Mouse (Mus musculus) ES-Bruce4 (cell line): ENCODE measurements at regions not wholly inside any gene's neighbourhood (a gene's known extent, or its start where the extent isn't known, plus 50 kb on each side); places are given as distances from the start of the nearest gene placed in this dataset.

ENCODE experiments used
- H3K27ac ChIP-seq: 2 replicates; pipeline ENCODE4 v1.5.1; 2012; ENCODE audit warnings: low read length, inconsistent platforms; ENCODE audit not compliant: insufficient read depth
- H3K27me3 ChIP-seq: 2 replicates; pipeline ENCODE4 v1.6.1; 2012; ENCODE audit warnings: mild to moderate bottlenecking, low read length, inconsistent platforms; ENCODE audit not compliant: control insufficient read depth, poor library complexity, insufficient read depth, severe bottlenecking
- H3K36me3 ChIP-seq: 2 replicates; pipeline ENCODE4 v1.6.1; 2012; ENCODE audit warnings: inconsistent platforms, mild to moderate bottlenecking, low read length, moderate library complexity; ENCODE audit not compliant: control insufficient read depth, poor library complexity, insufficient read depth, severe bottlenecking
- H3K4me1 ChIP-seq: one replicate; pipeline ENCODE4 v1.8.1; 2011; ENCODE audit warnings: low read length; ENCODE audit not compliant: control insufficient read depth, insufficient read depth
- H3K4me3 ChIP-seq: 2 replicates; pipeline ENCODE4 v1.5.1; 2011; ENCODE audit warnings: low read depth, mild to moderate bottlenecking, low read length
- H3K9ac ChIP-seq: 2 replicates; pipeline ENCODE4 v1.6.1; 2012; ENCODE audit warnings: low read depth, mild to moderate bottlenecking, inconsistent platforms; ENCODE audit not compliant: poor library complexity, severe bottlenecking
- H3K9me3 ChIP-seq: replicated peaks from 2 replicates; pipeline ENCODE4 v1.6.1; 2012; ENCODE audit warnings: mild to moderate bottlenecking, low read length, inconsistent platforms; ENCODE audit not compliant: control insufficient read depth, poor library complexity, insufficient read depth, severe bottlenecking
- CTCF ChIP-seq: IDR thresholded peaks from one replicate; pipeline ENCODE4 v1.8.1; 2011; ENCODE audit warnings: low read depth, low read length
- EP300 ChIP-seq: IDR thresholded peaks from 2 replicates; pipeline ENCODE4 v1.6.1; 2011; ENCODE audit warnings: low read depth, low read length; ENCODE audit not compliant: insufficient read depth
- POLR2A ChIP-seq: IDR thresholded peaks from one replicate; pipeline ENCODE4 v1.8.1; 2011; ENCODE audit warnings: low read length; ENCODE audit not compliant: insufficient read depth

DNA sequence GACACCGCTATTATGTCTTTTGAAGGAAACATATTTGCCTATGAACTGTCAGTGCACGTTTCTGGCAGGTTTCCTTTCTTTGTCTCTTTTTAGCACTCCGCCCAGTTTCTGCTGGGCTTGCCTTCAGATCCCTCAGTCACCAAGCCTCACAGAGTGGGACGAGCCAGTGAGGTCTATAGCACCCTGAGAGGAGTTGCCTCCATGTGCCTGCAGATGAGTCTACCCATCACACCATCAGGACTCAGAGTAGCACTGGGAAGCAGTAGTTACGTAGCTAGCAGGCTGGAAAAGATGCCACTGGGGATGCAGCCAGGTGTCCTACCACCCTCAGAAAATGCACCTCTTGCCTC, 141.5 kb upstream of the Smim15 start:
- Histone ChIP-seq H3K27ac (no peak overlapping the region), H3K9ac (no peak overlapping the region), H3K27me3 (no peaks in the 10 kb centered on the region), H3K36me3 (no peaks in the 10 kb centered on the region), H3K4me3 (no peak overlapping the region), H3K9me3 (no peaks in the 10 kb centered on the region), H3K4me1 (peaks cover 3% of the 10 kb centered on the region)
- no peak for TF ChIP-seq EP300

DNA sequence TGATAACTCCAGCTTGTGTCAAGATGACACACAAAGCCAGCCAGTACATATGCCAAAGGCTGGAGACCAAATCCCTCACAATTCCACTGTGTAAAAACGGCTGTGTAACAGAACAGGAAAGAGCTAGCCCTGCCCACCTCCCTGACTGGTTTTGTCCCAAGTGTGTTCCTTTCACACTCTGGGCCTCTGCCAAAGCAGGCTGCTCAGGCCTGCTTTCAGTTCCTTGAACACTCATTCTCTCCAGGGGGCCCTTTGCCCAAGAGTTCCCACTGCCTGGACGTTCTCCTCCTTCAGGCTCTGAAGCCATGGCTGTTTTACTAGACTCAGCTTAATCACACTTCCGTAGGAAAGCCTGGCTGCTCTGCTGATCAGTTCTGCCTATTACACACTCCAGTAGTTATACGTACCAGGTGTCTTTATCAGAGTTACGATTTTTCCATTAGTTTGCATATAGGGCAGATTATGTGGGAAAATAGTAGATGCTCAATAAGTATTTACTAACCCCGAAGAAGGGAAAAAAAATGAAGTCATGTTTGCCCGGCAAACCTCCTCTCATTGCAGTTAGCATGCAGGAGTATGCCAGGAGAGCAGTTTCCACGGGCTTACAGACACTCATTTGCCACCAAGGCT, 144.5 kb upstream of the Smim15 start:
- no peaks in the 10 kb centered on the region for H3K36me3 ChIP-seq
- H3K9ac ChIP-seq: no peak overlapping the region
- no peak overlapping the region for H3K4me3 ChIP-seq
- H3K4me1 ChIP-seq: peaks cover 3% of the 10 kb centered on the region
- no peaks in the 10 kb centered on the region for H3K27me3 ChIP-seq
- no peaks in the 10 kb centered on the region for H3K9me3 ChIP-seq
- TF ChIP-seq POLR2A: no peak
- TF ChIP-seq EP300: no peak
- TF ChIP-seq CTCF: no peak
- no peak overlapping the region for H3K27ac ChIP-seq

DNA sequence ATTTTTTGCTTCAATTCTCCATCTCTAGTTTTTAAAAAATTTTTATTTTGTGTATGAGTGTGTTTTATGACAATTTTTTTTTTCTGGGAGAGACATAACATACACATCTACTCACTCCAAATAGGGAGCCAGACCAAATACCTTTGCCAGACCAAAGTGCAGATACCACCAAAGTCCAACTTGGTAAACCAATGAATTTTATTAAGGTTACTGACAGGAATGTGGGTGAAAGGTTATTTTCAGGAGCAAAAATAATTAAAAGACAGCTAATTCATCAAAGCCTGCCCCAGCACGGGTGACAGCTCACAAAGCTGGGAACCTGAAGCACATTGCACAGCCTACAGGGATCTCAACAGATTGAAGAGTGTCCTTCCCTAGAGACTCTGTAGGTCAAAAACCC, 146.6 kb upstream of the Smim15 start:
- H3K36me3 ChIP-seq: no peaks in the 10 kb centered on the region
- H3K9me3 ChIP-seq: no peaks in the 10 kb centered on the region
- no peaks in the 10 kb centered on the region for H3K4me1 ChIP-seq
- no peak overlapping the region for H3K9ac ChIP-seq
- peaks cover 5% of the 10 kb centered on the region; the same call in 1 of the 2 replicates for H3K27me3 ChIP-seq
- TF ChIP-seq POLR2A: no peak
- no peak for TF ChIP-seq EP300
- no peak for TF ChIP-seq CTCF
- no peak overlapping the region for H3K27ac ChIP-seq
- H3K4me3 ChIP-seq: no peak overlapping the region

DNA sequence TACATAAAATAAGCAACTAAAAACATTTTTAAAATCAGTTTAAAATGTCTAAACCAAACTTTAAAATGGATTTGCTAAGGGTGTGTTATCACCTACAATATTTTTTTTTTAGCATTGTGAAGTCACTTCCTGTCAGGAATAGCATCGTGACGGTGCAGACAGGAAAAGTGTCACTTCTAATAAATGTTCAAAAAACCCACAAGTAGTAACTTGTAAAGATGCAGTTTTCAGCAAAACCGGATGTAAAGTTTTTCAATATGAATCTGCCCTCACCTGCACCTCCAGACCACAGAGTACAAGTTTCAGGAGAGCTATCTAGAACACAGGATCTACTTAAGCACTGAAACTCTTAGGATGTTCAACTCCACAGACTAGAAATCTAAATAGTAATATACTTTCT, 147.1 kb upstream of the Smim15 start:
- Histone ChIP-seq H3K4me3 (no peak overlapping the region), H3K27ac (no peak overlapping the region), H3K9ac (no peak overlapping the region), H3K9me3 (no peaks in the 10 kb centered on the region), H3K36me3 (no peaks in the 10 kb centered on the region), H3K4me1 (no peaks in the 10 kb centered on the region), H3K27me3 (peaks cover 10% of the 10 kb centered on the region)
- TF ChIP-seq CTCF: no peak
- TF ChIP-seq EP300: no peak
- TF ChIP-seq POLR2A: no peak

DNA sequence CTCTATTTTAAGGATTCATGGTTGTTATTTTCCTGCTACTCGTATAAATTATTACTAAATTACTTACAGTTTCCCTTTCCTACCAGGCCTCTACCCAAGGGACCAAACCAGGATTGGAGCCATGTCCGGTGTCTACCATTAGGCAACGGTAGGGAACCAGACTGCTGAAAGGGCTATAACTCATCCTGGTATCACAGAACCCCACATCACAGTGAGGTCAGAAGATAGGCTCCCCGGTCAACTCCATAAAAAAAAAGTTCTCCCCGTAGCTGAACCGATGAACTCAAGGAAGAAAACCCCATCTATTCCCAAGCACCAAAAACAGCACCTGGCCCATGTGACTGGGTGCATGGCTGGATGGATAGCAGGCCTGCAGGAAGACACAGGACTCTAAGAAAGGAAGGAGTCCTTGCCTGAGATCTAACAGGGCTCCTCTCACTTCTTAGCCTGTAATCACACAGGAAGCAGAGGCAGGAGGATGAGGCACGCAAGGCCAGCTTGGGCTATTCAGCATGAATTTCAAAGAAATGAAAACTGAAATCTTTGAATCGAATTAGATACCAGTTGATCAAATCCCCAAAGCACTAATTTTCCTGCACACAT, 150.6 kb upstream of the Smim15 start:
- Histone ChIP-seq H3K27me3 (peaks cover 16% of the 10 kb centered on the region), H3K4me1 (no peaks in the 10 kb centered on the region), H3K36me3 (no peaks in the 10 kb centered on the region), H3K4me3 (no peak overlapping the region), H3K9me3 (no peaks in the 10 kb centered on the region), H3K27ac (no peak overlapping the region), H3K9ac (no peak overlapping the region)
- no peak for TF ChIP-seq POLR2A
- TF ChIP-seq CTCF: no peak
- no peak for TF ChIP-seq EP300

DNA sequence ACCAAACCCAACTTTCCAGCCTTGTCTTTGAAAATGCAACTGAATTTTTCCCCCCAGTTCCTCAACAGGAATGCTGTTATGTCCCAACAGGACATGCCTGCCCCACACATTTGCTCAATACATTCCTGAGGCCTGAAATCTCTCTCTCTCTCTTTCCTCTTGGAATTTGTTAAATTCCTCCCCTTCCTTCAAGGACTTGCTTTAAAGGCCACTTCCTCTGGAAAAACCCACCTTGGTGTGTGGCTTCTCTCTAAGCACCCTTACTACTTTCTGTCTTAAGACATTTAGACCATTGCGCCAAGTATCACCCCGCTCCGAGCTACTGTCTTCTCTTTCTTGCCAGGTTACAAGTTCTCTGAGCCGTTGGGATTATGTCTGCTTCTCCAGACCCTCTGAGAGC, 151.2 kb upstream of the Smim15 start:
- Histone ChIP-seq H3K27ac (no peak overlapping the region), H3K4me1 (no peaks in the 10 kb centered on the region), H3K4me3 (no peak overlapping the region), H3K9ac (no peak overlapping the region), H3K9me3 (no peaks in the 10 kb centered on the region), H3K27me3 (peaks cover 20% of the 10 kb centered on the region), H3K36me3 (no peaks in the 10 kb centered on the region)
- no peak for TF ChIP-seq POLR2A
- TF ChIP-seq EP300: no peak
- no peak for TF ChIP-seq CTCF
